Mouse (Mus musculus): ENCODE measurements at regions not wholly inside any gene's neighbourhood (a gene's known extent, or its start where the extent isn't known, plus 50 kb on each side); places are given as distances from the start of the nearest gene placed in this dataset.

DNA sequence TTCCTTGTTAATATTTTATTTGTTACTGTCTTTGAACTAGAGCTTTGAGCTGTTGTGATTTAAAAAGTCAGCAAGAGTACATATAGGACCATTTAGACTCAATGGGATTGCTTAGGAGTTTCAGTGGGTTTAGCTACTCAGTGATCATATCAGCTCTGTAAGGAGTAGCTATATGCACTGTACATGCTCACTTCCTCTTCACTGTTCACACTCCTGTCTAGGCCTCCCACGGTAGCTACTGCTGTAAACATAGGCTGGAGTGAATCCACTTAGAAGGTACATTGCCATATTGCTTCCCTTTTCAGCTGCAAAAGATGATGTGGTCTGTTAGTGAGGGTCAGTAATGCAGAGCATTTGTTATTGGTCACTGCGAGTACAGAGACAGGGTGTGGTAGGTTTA is 408.6 kb downstream of the Tmem161b start:
- Histone ChIP-seq H3K27me3 (ENCODE audit: control insufficient read depth, insufficient read depth, low read length, poor library complexity, severe bottlenecking) (no peaks in the 10 kb centered on the region), H3K36me3 (ENCODE audit: control insufficient read depth, insufficient read depth, low read length, poor library complexity, severe bottlenecking) (no peaks in the 10 kb centered on the region)
- DNase-seq (ENCODE audit: low read depth, low spot score), result no peak

DNA sequence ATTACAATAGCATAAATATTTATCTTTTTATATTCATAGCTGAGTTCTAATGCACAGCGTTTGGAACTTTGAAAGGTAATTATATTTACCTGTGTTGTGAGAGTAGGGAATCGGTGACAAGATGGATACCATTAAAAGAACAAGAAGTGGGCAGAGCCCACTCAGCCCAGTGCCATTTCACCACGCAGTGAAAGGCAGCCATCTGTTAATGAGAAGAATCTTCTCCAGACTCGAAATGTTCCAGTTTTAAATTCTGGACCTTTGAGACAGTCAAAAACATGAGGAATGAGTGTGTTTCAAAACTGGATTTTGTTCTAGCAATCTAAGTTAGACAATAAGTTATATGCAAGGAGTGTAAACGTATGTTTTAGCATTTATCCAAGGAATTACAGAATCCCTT is 410.4 kb downstream of the Tmem161b start:
- Histone ChIP-seq H3K36me3 (ENCODE audit: control insufficient read depth, insufficient read depth, low read length, poor library complexity, severe bottlenecking) (no peaks in the 10 kb centered on the region), H3K27me3 (ENCODE audit: control insufficient read depth, insufficient read depth, low read length, poor library complexity, severe bottlenecking) (no peaks in the 10 kb centered on the region)
- DNase-seq (ENCODE audit: low read depth, low spot score), result no peak

DNA sequence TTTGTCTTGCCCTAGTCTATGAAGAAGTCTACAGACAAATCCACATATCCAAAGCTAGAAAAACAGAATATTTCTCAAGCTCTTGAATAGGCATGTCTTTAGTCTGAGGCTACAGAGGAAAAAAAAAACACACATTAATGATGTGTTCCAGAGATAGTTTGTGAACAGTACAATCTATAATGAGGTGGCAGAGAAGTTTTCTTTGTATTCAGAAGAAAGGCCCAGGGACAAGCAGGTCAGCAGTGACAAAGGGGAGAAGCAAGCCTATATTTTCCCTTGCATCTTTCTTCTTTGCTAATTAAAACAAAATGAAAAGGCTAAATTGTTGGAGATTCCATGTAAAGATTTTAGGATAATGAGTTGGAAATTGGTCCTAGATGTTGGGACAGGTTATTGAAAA is 414.7 kb downstream of the Tmem161b start:
- Histone ChIP-seq H3K36me3 (ENCODE audit: control insufficient read depth, insufficient read depth, low read length, poor library complexity, severe bottlenecking) (no peaks in the 10 kb centered on the region), H3K27me3 (ENCODE audit: control insufficient read depth, insufficient read depth, low read length, poor library complexity, severe bottlenecking) (no peaks in the 10 kb centered on the region)
- no peak for DNase-seq (ENCODE audit: low read depth, low spot score)

DNA sequence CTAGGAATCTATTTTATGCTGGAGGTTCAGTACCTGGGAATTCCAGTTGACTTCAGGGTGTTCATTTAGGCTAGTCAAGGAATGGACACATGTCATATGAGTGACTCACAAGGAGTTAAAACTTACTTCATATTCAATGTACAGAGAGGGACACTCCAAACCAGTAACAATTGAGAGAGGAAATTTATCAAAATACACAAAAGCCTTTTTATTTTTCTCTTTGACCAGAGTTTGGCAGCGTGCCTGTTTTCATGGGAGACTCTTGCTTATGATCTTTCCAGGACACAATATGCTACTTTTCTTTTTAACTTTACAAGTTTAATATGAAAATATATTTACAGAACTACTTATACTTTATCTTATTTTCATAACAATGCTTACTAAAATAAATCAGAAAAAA is 415.5 kb downstream of the Tmem161b start:
- no peak for DNase-seq (ENCODE audit: low read depth, low spot score)
- no peaks in the 10 kb centered on the region for H3K36me3 ChIP-seq (ENCODE audit: control insufficient read depth, insufficient read depth, low read length, poor library complexity, severe bottlenecking)
- H3K27me3 ChIP-seq (ENCODE audit: control insufficient read depth, insufficient read depth, low read length, poor library complexity, severe bottlenecking), result no peaks in the 10 kb centered on the region

DNA sequence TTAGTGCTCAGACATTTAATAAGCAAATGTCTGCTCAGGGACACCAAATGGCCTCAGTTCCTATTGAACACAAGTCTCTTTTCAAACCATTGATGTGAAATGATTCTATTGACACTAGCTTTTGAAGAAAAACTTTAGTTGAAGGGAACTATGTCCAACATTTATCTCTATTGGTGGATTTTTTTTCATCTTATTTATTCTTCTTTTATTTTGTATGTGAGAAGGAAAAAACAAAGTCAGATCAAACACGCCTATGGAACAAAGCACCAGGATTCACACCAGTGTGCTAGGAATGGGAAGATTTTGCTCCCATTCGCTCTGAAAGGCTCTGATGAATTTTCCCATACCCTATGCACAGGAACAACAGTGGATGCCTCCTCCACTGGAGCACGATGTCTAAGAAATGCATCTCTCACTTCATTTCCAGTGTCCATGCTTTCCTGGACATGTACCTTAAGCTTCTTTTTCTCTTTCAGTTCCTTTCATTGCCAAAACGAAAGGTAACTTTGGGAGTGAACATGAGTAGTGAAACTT is 416.4 kb downstream of the Tmem161b start:
- H3K27me3 ChIP-seq (ENCODE audit: control insufficient read depth, insufficient read depth, low read length, poor library complexity, severe bottlenecking), result no peaks in the 10 kb centered on the region
- H3K36me3 ChIP-seq (ENCODE audit: control insufficient read depth, insufficient read depth, low read length, poor library complexity, severe bottlenecking), result no peaks in the 10 kb centered on the region
- DNase-seq (ENCODE audit: low read depth, low spot score), result no peak

DNA sequence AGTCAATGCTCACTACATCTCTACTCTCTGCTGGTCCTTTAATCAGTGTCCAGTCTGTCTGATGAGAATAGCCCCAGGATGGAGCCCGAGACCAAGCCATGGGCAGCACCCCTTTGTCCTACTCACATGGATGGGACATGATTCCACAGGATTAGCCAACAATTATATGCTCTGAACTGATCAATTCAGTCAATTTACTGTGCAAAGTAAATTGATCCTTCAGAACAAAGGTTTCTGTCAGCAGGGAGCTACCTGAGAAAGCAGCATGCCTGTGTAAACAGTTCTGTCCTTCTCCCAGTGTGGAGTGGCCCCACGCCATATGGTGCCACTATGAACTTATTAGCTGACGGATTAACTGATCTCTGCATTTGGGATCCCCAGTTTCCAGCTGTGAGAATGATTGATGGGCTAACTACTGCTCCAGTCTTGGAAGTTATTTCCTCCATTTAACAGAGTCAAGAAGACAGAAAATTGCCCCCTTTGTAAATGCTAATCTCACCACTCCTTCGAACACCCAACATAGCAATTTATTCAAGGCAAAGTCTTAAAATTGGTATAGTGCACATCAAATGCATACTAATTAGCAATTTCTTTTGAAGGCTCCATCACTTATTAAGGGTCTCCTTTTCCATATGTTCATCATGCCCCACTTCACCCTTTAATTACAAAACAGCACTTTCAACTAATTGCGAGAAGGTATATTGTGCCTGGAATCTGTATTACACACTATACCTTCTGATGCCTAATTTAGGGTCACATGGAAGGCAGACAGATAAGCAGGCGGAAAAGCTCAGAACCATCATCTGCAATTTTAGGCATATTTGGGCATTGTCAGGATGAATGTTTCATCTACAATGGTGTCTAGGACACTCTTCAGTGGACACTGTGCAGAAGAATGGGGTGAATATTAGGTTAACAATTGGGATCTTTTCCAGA is 417.3 kb downstream of the Tmem161b start:
- Histone ChIP-seq H3K36me3 (ENCODE audit: control insufficient read depth, insufficient read depth, low read length, poor library complexity, severe bottlenecking) (no peaks in the 10 kb centered on the region), H3K27me3 (ENCODE audit: control insufficient read depth, insufficient read depth, low read length, poor library complexity, severe bottlenecking) (no peaks in the 10 kb centered on the region)
- no peak for DNase-seq (ENCODE audit: low read depth, low spot score)

DNA sequence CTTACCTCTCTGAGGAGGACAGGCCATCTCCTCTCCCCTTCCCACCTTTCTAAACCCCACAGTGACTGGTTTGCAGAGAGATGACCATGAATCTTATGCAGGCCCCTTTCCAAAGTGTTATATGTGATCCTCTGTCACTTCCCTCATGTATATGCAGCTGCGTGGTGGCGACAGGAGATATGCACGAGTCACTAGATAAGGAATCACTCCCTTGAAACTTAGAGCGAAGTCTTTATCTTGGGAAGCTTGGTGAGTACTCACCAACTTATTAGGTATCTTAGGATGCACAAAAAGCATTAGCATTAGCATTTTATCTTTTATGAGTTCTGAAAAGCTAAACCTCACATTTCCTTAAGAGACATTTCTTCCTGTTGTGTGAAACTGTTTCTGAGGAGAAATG is 421.9 kb downstream of the Tmem161b start:
- no peak for DNase-seq (ENCODE audit: low read depth, low spot score)
- Histone ChIP-seq H3K27me3 (ENCODE audit: control insufficient read depth, insufficient read depth, low read length, poor library complexity, severe bottlenecking) (no peaks in the 10 kb centered on the region), H3K36me3 (ENCODE audit: control insufficient read depth, insufficient read depth, low read length, poor library complexity, severe bottlenecking) (no peaks in the 10 kb centered on the region)

DNA sequence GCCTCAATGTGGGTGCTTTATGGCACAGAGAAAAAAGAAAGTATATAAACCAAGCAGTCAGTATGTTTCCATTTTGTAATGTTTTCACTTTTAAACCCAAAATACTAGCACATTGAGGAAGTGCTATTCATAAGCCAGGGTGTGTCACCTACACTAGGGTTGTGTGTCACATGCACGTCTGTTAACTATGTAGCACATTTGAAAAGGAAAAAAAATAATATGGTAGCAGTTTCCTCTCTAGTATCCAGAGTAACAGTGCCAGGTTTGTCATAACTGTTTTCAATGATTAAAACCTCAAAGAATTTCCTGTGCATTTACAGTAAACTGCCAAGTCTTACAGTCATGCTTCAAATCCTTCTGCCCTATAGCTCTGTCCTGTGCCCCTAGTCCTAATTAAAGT is 424.8 kb downstream of the Tmem161b start:
- Histone ChIP-seq H3K27me3 (ENCODE audit: control insufficient read depth, insufficient read depth, low read length, poor library complexity, severe bottlenecking) (no peaks in the 10 kb centered on the region), H3K36me3 (ENCODE audit: control insufficient read depth, insufficient read depth, low read length, poor library complexity, severe bottlenecking) (no peaks in the 10 kb centered on the region)
- DNase-seq (ENCODE audit: low read depth, low spot score), result no peak

DNA sequence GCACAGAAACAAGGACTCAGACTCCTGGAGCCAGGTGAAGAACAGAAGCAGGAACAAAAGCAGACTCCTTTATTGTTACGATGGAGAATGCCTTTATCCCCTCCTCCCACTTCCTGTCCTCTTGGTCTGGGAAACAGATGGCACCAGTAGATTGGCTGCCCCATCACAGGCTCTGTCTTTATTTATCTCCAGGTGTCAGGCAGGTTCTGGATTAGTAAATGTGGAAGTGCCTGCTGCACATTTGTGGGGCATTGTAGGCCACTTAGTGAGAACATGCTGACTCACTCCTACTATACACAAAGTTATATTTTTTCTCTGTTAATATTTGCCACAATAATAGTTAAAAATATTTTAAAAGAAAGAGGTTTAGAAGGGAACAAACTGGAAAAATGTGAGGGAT is 426.0 kb downstream of the Tmem161b start:
- Histone ChIP-seq H3K27me3 (ENCODE audit: control insufficient read depth, insufficient read depth, low read length, poor library complexity, severe bottlenecking) (no peaks in the 10 kb centered on the region), H3K36me3 (ENCODE audit: control insufficient read depth, insufficient read depth, low read length, poor library complexity, severe bottlenecking) (no peaks in the 10 kb centered on the region)
- DNase-seq (ENCODE audit: low read depth, low spot score), result no peak

DNA sequence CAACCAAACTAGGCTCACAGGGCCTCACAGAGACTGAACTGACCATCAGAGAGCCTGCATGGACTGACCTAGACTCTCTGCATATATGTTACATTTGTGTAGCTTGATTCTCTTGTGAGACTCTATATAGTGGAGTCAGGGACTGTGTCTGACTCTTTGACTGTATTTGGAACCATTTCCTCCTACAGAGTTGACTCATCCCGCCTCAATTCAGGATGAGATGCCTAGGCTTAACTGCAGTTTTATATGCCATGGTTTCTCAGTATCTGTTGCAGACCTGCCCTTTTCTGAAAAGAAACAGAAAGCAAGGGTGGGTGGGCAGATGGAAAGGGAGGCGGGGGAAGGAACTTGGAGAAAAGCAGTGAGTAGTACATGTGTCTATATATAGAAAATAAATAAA is 441.9 kb downstream of the Tmem161b start:
- no peaks in the 10 kb centered on the region for H3K36me3 ChIP-seq (ENCODE audit: control insufficient read depth, insufficient read depth, low read length, poor library complexity, severe bottlenecking)
- no peaks in the 10 kb centered on the region for H3K27me3 ChIP-seq (ENCODE audit: control insufficient read depth, insufficient read depth, low read length, poor library complexity, severe bottlenecking)
- no peak for DNase-seq (ENCODE audit: low read depth, low spot score)

DNA sequence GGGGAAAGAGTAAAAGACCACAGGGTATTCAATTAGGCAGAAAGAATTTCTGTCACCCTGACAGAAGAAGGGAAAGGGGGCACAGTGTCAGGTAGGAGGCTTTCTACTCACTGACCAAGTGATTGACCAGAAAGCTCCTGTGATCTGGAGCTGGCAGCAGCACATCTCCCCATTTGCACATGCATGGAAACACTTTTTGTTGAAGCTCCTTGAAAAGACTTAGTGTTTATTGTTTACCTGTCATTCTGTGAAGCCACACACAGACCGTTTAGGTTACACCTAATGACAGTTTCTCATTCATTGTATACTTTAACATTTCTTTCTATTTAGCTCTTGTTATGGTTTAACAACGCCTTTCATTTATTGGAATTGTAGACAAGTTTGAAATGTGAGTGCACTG is 458.9 kb downstream of the Tmem161b start:
- no peak for DNase-seq (ENCODE audit: low read depth, low spot score)
- H3K36me3 ChIP-seq (ENCODE audit: control insufficient read depth, insufficient read depth, low read length, poor library complexity, severe bottlenecking), result no peaks in the 10 kb centered on the region
- no peaks in the 10 kb centered on the region for H3K27me3 ChIP-seq (ENCODE audit: control insufficient read depth, insufficient read depth, low read length, poor library complexity, severe bottlenecking)

DNA sequence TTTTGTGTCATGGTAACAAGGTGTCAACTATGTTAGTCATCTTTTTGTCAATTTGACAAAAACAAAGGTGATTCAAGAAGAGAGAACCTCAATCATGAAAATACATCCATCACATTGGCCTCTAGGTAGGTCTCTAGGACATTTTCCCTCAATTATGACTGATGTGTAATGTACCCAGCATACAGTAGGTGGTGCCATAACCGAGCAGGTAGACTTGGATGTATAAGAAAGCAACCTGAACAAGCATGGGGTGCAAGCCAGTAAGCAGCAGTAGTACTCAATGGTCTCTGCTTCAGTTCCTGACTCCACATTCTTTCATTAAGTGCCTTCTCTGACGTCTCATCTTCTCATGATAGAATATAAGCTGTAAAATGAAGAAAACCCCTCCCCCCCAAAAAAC is 463.8 kb downstream of the Tmem161b start:
- DNase-seq (ENCODE audit: low read depth, low spot score), result no peak
- H3K27me3 ChIP-seq (ENCODE audit: control insufficient read depth, insufficient read depth, low read length, poor library complexity, severe bottlenecking), result no peaks in the 10 kb centered on the region

DNA sequence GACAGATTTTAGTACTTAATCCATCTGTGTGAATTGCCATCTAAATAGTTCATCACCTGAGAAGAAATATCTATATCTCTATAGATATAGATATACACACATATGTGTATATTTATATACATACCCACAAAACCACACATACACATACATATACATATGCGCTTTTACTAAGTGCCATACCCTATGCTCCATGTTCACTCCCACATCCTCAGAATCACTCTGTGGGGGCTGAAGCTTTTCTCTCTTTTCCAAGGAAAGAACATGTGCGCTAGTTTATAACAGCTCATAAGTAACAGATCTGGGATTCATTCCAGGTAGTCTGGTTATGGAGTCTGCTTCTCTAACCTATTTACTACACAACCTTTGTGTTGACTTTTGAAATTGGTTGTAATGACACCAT is 471.4 kb downstream of the Tmem161b start:
- no peak for DNase-seq (ENCODE audit: low read depth, low spot score)

More for the DNA sequence above, 463.8 kb downstream of the Tmem161b start:
- no peaks in the 10 kb centered on the region for H3K36me3 ChIP-seq (ENCODE audit: control insufficient read depth, insufficient read depth, low read length, poor library complexity, severe bottlenecking)

DNA sequence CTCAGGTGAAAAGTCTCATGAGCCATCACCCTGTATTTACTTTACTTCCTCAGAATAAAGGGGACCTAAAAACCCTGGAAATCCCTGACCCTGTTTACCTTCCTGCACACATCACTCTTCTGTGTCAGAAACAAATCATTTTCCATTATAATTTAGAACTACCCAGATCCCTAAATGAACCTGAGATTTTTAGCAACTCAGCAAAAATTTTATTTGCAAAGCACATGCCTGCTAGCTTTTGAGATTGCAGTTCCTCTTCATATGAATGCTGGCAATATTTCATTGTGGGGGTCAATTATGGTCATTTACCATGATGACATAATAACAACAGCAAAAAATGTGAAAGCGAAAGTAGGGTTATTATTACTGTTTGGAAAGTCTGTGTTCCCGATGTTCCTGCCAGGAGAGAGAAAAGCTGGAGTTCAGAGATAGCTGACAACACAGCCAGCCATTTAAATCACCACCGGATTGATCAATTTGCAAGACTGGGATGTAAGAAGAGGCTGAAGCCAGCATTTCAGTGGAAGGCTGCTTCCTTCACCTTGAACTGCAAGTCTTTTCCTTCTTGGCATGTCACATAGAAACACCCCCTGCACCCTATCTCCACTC is 476.5 kb downstream of the Tmem161b start:
- H3K27me3 ChIP-seq (ENCODE audit: control insufficient read depth, insufficient read depth, low read length, poor library complexity, severe bottlenecking), result no peaks in the 10 kb centered on the region
- DNase-seq (ENCODE audit: low read depth, low spot score), result no peak
- no peaks in the 10 kb centered on the region for H3K36me3 ChIP-seq (ENCODE audit: control insufficient read depth, insufficient read depth, low read length, poor library complexity, severe bottlenecking)

More for the DNA sequence above, 471.4 kb downstream of the Tmem161b start:
- Histone ChIP-seq H3K27me3 (ENCODE audit: control insufficient read depth, insufficient read depth, low read length, poor library complexity, severe bottlenecking) (no peaks in the 10 kb centered on the region), H3K36me3 (ENCODE audit: control insufficient read depth, insufficient read depth, low read length, poor library complexity, severe bottlenecking) (no peaks in the 10 kb centered on the region)

DNA sequence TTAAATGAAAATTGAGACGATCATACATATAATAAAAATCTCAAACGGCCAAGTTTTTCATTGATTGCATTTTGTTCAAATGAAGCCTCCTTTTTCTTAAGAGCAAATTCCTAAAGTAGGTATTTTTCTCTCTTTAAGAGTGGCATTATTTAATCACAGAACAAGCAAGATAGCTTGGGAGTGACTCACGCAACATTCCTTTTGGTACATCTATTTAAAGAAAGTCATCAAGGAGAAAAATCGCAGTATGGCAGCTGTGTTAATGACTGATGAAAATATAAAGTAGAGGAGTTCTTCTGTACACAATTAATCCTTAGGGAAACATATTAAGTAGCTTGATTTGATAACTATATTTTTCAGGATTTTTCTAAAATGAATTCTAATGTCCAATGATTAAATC is 448.0 kb upstream of the Ccnh start:
- H3K27me3 ChIP-seq (ENCODE audit: control insufficient read depth, insufficient read depth, low read length, poor library complexity, severe bottlenecking), result no peaks in the 10 kb centered on the region
- DNase-seq (ENCODE audit: low read depth, low spot score), result no peak

More for the DNA sequence above, 448.0 kb upstream of the Ccnh start:
- no peaks in the 10 kb centered on the region for H3K36me3 ChIP-seq (ENCODE audit: control insufficient read depth, insufficient read depth, low read length, poor library complexity, severe bottlenecking)
